Mouse (Mus musculus) lung, adult 2 months (tissue): Measurements from ENCODE around the gene 2900011O08Rik.

Experiments
- CTCF ChIP-seq: fragments of 200-500 bp; IDR thresholded peaks from 2 replicates; pipeline ENCODE4 v1.5.1; 2011; ENCODE audit warnings: mild to moderate bottlenecking, low read length, control low read depth; ENCODE audit not compliant: insufficient read depth
- POLR2A ChIP-seq: fragments of 200-500 bp; IDR thresholded peaks from 2 replicates; pipeline ENCODE4 v1.6.1; 2011; ENCODE audit warnings: low read depth, mild to moderate bottlenecking, control low read depth, low read length, borderline replicate concordance; ENCODE audit errors: extremely low read depth

GRCm38 (mm10) chr16:14135014-14135413, 148.6 kb downstream of the 2900011O08Rik start:
- TF ChIP-seq CTCF (no peak), POLR2A (no peak)
